Mouse (Mus musculus): ENCODE results near the gene Nln.

DNA sequence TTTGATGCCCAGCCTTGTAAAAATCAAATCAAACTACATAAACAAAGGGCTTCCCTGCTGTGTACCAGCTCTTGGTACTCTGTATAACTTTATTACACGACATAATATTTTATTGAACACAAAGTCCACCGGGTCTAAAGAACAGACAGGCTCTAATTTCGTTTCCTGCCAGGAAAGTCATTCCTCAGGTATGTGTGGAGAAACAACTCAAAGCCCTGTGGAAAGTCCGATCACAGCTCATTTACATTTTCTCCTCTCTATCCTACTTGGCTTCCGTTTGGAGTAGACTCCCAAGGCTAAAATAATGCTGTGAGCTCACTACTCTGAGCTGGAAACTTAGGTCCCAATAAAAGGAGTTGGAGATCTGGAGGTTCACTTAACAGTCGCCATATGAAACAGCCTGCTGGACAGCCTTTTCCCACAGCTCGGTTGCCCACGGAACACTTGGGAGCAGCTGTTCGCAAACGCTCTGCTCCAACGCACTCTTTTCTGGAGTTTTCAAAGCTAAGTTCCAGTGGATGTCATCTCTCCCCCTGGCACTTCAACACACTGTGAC is 86.0 kb downstream of the Nln start:
- TF ChIP-seq CTCF (IDR thresholded peaks at IDR 0.05; ENCODE audit: low read depth, low read length) (no peak), POLR2A (IDR thresholded peaks at IDR 0.05; ENCODE audit: borderline replicate concordance, low read depth, low read length) (no peak)

Data from bone marrow macrophage, adult 2 months (primary cell).